Mouse (Mus musculus): ENCODE data around the gene Tbc1d1. TPM values are rescaled to one million over a fixed set of nuclear protein-coding genes. Genes with fewer than 3 reads are reported as not detected.

Tbc1d1 gene
- polyA plus RNA-seq, 1 experiment, result 17.0 TPM

DNA sequence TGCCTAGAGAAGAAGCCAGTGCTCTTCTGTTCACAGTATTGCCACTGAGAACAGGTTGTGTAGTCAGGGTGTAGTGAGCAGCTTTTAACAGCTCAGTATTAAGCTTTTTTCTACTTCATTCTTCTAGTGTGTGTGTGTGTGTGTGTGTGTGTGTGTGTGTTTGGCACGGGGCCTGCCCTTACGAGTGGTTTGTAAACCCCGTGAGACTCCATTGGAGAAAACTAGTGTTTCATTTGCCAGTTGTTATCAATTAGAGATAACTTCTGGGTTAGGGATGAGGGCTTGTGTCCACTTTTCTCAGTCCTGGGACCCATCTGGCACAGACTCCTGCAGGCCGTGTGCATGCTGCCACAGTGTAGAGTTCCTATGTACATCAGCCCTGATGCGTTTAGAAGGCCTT lies 156.2 kb downstream of the Tbc1d1 start:
- no peaks in the 10 kb centered on the region for H3K27me3 ChIP-seq (ENCODE audit: control insufficient read depth, insufficient read depth, low read length)
- 91% methylated on average over 5 of the region's 5 CpGs for WGBS
- H3K4me1 ChIP-seq (replicated peaks; ENCODE audit: control insufficient read depth, insufficient read depth, low read length), result peaks cover 3% of the 10 kb centered on the region; the same call in 1 of the 2 replicates
- no peak for TF ChIP-seq CTCF (IDR thresholded peaks at IDR 0.05; ENCODE audit: borderline replicate concordance, control insufficient read depth, extremely low read depth, insufficient read depth, low read length, poor library complexity)
- no peak for TF ChIP-seq POLR2A (IDR thresholded peaks at IDR 0.05; ENCODE audit: control insufficient read depth, extremely low read depth, insufficient read depth, low read length, poor library complexity)
- no peak overlapping the region for H3K27ac ChIP-seq (ENCODE audit: control insufficient read depth, insufficient read depth, low read length)
- DNase-seq, result no peak
- no peak overlapping the region for H3K4me3 ChIP-seq (ENCODE audit: control insufficient read depth, insufficient read depth, low read length)
- H3K36me3 ChIP-seq (ENCODE audit: control insufficient read depth, insufficient read depth, low read length), result peaks cover 6% of the 10 kb centered on the region; the same call in 1 of the 2 replicates

DNA sequence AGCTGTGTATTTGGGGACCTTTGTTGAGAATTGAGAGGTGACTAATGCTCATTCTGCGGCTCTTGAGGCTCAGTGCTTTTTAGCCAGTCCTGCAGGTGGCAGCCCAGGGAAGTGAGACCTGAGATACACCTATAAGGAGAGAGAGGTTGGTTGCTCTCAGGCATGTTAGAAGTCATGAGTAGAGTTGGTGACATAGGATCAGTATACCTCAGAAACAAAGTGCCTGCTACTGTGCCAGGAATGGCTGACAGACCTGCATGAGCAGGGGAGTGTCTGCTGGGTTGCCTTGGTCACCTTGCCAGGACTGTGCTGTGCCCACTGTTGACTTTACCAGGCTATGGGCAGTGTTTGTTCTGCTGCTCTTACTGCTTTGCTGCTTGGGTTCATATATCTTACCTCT lies 157.4 kb downstream of the Tbc1d1 start:
- WGBS, result 97% methylated on average over 1 of the region's 1 CpGs
- no peak overlapping the region for H3K4me3 ChIP-seq (ENCODE audit: control insufficient read depth, insufficient read depth, low read length)
- TF ChIP-seq CTCF (IDR thresholded peaks at IDR 0.05; ENCODE audit: borderline replicate concordance, control insufficient read depth, extremely low read depth, insufficient read depth, low read length, poor library complexity) (no peak), POLR2A (IDR thresholded peaks at IDR 0.05; ENCODE audit: control insufficient read depth, extremely low read depth, insufficient read depth, low read length, poor library complexity) (no peak)
- peaks cover 3% of the 10 kb centered on the region; the same call in 1 of the 2 replicates for H3K4me1 ChIP-seq (replicated peaks; ENCODE audit: control insufficient read depth, insufficient read depth, low read length)
- no peak overlapping the region for H3K27ac ChIP-seq (ENCODE audit: control insufficient read depth, insufficient read depth, low read length)
- H3K27me3 ChIP-seq (ENCODE audit: control insufficient read depth, insufficient read depth, low read length), result no peaks in the 10 kb centered on the region
- DNase-seq, result no peak
- H3K36me3 ChIP-seq (ENCODE audit: control insufficient read depth, insufficient read depth, low read length), result peaks cover 6% of the 10 kb centered on the region; the same call in 1 of the 2 replicates

DNA sequence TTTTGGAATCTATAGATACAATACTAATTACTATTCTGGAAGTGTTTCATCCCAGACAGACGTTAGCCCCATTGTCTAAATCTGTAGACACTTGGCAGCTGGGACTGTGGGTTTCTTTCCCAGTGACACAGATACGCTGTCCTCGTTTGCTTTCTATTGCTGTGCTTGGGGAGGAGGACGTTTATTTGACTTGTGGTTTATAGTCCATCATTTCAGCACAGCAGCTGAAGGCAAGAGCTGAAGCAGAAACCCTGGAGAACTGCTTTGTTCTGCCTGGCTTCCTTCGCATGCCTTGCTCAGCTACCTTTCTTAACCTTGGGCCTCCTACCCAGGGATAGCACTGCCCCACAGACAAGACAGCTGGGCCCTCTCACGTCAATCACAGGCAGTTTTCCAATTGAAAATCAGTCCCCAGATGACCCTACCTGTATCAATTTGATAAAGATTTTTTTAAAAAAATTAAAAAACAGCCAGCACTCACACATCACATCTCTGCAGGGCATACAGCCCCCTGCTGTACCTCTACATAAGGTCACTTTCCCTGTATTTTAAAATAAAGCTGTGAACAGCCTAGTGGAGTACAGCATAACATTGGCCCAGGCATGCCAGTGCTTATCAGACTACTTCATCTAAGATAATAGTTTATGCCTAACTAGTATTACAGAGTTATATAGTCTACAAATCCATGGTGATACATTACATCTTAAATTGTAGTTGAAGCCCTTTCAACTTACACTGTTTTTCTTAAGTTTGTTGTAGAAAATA lies 158.4 kb downstream of the Tbc1d1 start:
- H3K27ac ChIP-seq (ENCODE audit: control insufficient read depth, insufficient read depth, low read length), result no peak overlapping the region
- no peaks in the 10 kb centered on the region for H3K27me3 ChIP-seq (ENCODE audit: control insufficient read depth, insufficient read depth, low read length)
- H3K4me1 ChIP-seq (replicated peaks; ENCODE audit: control insufficient read depth, insufficient read depth, low read length), result peaks cover 3% of the 10 kb centered on the region; the same call in 1 of the 2 replicates
- no peak for DNase-seq
- TF ChIP-seq CTCF (IDR thresholded peaks at IDR 0.05; ENCODE audit: borderline replicate concordance, control insufficient read depth, extremely low read depth, insufficient read depth, low read length, poor library complexity), result no peak
- no peak for TF ChIP-seq POLR2A (IDR thresholded peaks at IDR 0.05; ENCODE audit: control insufficient read depth, extremely low read depth, insufficient read depth, low read length, poor library complexity)
- H3K4me3 ChIP-seq (ENCODE audit: control insufficient read depth, insufficient read depth, low read length), result no peak overlapping the region
- 49% methylated on average over 6 of the region's 6 CpGs for WGBS
- H3K36me3 ChIP-seq (ENCODE audit: control insufficient read depth, insufficient read depth, low read length), result peaks cover 6% of the 10 kb centered on the region; the same call in 1 of the 2 replicates

GRCm38 (mm10) chr5:64315088-64315487 lies 159.0 kb downstream of the Tbc1d1 start:
- no peaks in the 10 kb centered on the region for H3K27me3 ChIP-seq (ENCODE audit: control insufficient read depth, insufficient read depth, low read length)
- TF ChIP-seq POLR2A (IDR thresholded peaks at IDR 0.05; ENCODE audit: control insufficient read depth, extremely low read depth, insufficient read depth, low read length, poor library complexity) (no peak), CTCF (IDR thresholded peaks at IDR 0.05; ENCODE audit: borderline replicate concordance, control insufficient read depth, extremely low read depth, insufficient read depth, low read length, poor library complexity) (no peak)
- DNase-seq, result no peak
- peaks cover 6% of the 10 kb centered on the region; the same call in 1 of the 2 replicates for H3K36me3 ChIP-seq (ENCODE audit: control insufficient read depth, insufficient read depth, low read length)
- H3K4me1 ChIP-seq (replicated peaks; ENCODE audit: control insufficient read depth, insufficient read depth, low read length), result peaks cover 3% of the 10 kb centered on the region; the same call in 1 of the 2 replicates
- H3K4me3 ChIP-seq (ENCODE audit: control insufficient read depth, insufficient read depth, low read length), result no peak overlapping the region
- H3K27ac ChIP-seq (ENCODE audit: control insufficient read depth, insufficient read depth, low read length), result no peak overlapping the region
- 94% methylated on average over 1 of the region's 1 CpGs for WGBS

- 98% methylated on average over 4 of the region's 4 CpGs for WGBS
- DNase-seq, result no peak
These were observed 167.2 kb downstream of the Tbc1d1 start for GRCm38 (mm10) chr5:64323286-64323685.

DNA sequence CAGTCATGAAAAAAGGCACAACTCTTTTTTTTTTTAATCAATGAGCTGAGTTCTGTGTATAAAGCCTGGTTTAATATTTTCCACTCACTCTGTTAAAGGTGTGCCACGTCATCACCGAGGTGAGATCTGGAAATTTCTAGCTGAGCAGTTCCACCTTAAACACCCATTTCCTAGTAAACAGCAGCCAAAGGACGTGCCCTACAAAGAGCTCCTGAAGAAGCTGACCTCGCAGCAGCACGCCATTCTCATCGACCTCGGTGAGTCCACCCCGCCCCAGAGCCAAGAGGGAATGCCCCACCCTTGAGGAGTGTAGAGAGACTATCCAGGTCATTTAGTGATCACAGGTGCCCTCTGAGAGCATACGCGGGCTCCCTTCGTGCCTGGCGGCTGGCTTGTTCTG lies 168.2 kb downstream of the Tbc1d1 start:
- no peak for DNase-seq
- Histone ChIP-seq H3K27ac (ENCODE audit: control insufficient read depth, insufficient read depth, low read length) (no peak overlapping the region), H3K4me3 (ENCODE audit: control insufficient read depth, insufficient read depth, low read length) (no peak overlapping the region), H3K27me3 (ENCODE audit: control insufficient read depth, insufficient read depth, low read length) (no peaks in the 10 kb centered on the region), H3K36me3 (ENCODE audit: control insufficient read depth, insufficient read depth, low read length) (peaks cover 14% of the 10 kb centered on the region), H3K4me1 (replicated peaks; ENCODE audit: control insufficient read depth, insufficient read depth, low read length) (no peaks in the 10 kb centered on the region)
- WGBS, result 98% methylated on average over 12 of the region's 12 CpGs
- TF ChIP-seq POLR2A (IDR thresholded peaks at IDR 0.05; ENCODE audit: control insufficient read depth, extremely low read depth, insufficient read depth, low read length, poor library complexity) (no peak), CTCF (IDR thresholded peaks at IDR 0.05; ENCODE audit: borderline replicate concordance, control insufficient read depth, extremely low read depth, insufficient read depth, low read length, poor library complexity) (no peak)

More at GRCm38 (mm10) chr5:64323286-64323685, 167.2 kb downstream of the Tbc1d1 start:
- Histone ChIP-seq H3K36me3 (ENCODE audit: control insufficient read depth, insufficient read depth, low read length) (peaks cover 9% of the 10 kb centered on the region), H3K27me3 (ENCODE audit: control insufficient read depth, insufficient read depth, low read length) (no peaks in the 10 kb centered on the region), H3K4me3 (ENCODE audit: control insufficient read depth, insufficient read depth, low read length) (no peak overlapping the region), H3K4me1 (replicated peaks; ENCODE audit: control insufficient read depth, insufficient read depth, low read length) (no peaks in the 10 kb centered on the region), H3K27ac (ENCODE audit: control insufficient read depth, insufficient read depth, low read length) (no peak overlapping the region)
- TF ChIP-seq CTCF (IDR thresholded peaks at IDR 0.05; ENCODE audit: borderline replicate concordance, control insufficient read depth, extremely low read depth, insufficient read depth, low read length, poor library complexity) (no peak), POLR2A (IDR thresholded peaks at IDR 0.05; ENCODE audit: control insufficient read depth, extremely low read depth, insufficient read depth, low read length, poor library complexity) (no peak)
